Mouse (Mus musculus) liver, postnatal 0 days (tissue): ENCODE results near the gene Mmp13.

Experiments
- CTCF ChIP-seq: sonication (generic); IDR thresholded peaks from 2 replicates; pipeline ENCODE4 v1.5.1; 2016; ENCODE audit warnings: antibody characterized with exemption, low read depth
- EP300 ChIP-seq: IDR thresholded peaks from 2 replicates; pipeline ENCODE4 v1.6.1; 2016; ENCODE audit warnings: antibody characterized with exemption, low read depth, mild to moderate bottlenecking

GRCm38 (mm10) chr9:7238619-7239018, 33.7 kb upstream of the Mmp13 start:
- TF ChIP-seq EP300, result no peak
- TF ChIP-seq CTCF, result no peak
